Mouse (Mus musculus) ES-E14 (cell line): Measurements from ENCODE around the gene Sf3a2. TPM values are rescaled to one million over a fixed set of nuclear protein-coding genes. Genes with fewer than 3 reads are reported as not detected.
A peak's percentile ranks its signal among the peaks of the same experiment; 100 is the strongest.
"Not testable (repeated sequence)": the region's sequence is repeated elsewhere in the genome, so short reads cannot be mapped to it uniquely, and the experiment has no call there.

Experiments used
- DNase-seq: peaks from one replicate; pipeline ENCODE4 v3.0.0-alpha.2; 2013; ENCODE audit warnings: low read depth, low spot score
- H3K27ac ChIP-seq: 2 replicates; pipeline ENCODE4 v1.5.1; 2012; ENCODE audit warnings: low read depth, mild to moderate bottlenecking, low read length, moderate library complexity, mixed read lengths; ENCODE audit not compliant: poor library complexity, insufficient read depth, severe bottlenecking
- H3K36me3 ChIP-seq: 2 replicates; pipeline ENCODE4 v1.6.1; 2012; ENCODE audit warnings: mild to moderate bottlenecking, low read length, moderate library complexity, mixed read lengths; ENCODE audit not compliant: control insufficient read depth, poor library complexity, insufficient read depth, severe bottlenecking
- H3K4me1 ChIP-seq, 2 experiments: fragments of 150-350 bp in 1 of 2; sonication (generic) in 1 of 2; 2 replicates each; pipeline ENCODE4 v1.6.1; 2012; ENCODE audit warnings: low read length in 2 of 2, mild to moderate bottlenecking in 1 of 2, mixed read lengths in 1 of 2; ENCODE audit not compliant: control insufficient read depth in 2 of 2, insufficient read depth in 2 of 2, poor library complexity in 1 of 2
- H3K4me3 ChIP-seq, 2 experiments: fragments of 150-350 bp in 1 of 2; sonication (generic) in 1 of 2; 2 replicates each; pipeline ENCODE4 v1.5.1; 2012; ENCODE audit warnings: low read length in 2 of 2, low read depth in 1 of 2, mild to moderate bottlenecking in 1 of 2, mixed read lengths in 1 of 2; ENCODE audit not compliant: insufficient read depth in 1 of 2, poor library complexity in 1 of 2, severe bottlenecking in 1 of 2
- H3K9ac ChIP-seq: 2 replicates; pipeline ENCODE4 v1.6.1; 2012; ENCODE audit warnings: low read depth, mild to moderate bottlenecking, low read length, mixed read lengths; ENCODE audit not compliant: poor library complexity, insufficient read depth, severe bottlenecking
- H3K9me3 ChIP-seq: fragments of 150-350 bp; sonication (generic); 2 replicates; pipeline ENCODE4 v1.6.1; 2012; ENCODE audit warnings: low read depth, mild to moderate bottlenecking, low read length; ENCODE audit not compliant: control insufficient read depth, insufficient read depth
- CHD2 ChIP-seq: IDR thresholded peaks from 2 replicates; pipeline ENCODE4 v1.6.1; 2014; ENCODE audit warnings: mild to moderate bottlenecking, low read depth, low read length, inconsistent platforms
- HCFC1 ChIP-seq: IDR thresholded peaks from 2 replicates; pipeline ENCODE4 v1.6.1; 2012; ENCODE audit warnings: low read length, inconsistent platforms, borderline replicate concordance; ENCODE audit not compliant: insufficient read depth
- MAFK ChIP-seq: IDR thresholded peaks from 2 replicates; pipeline ENCODE4 v1.6.1; 2014; ENCODE audit warnings: mild to moderate bottlenecking, low read depth, low read length, inconsistent platforms; ENCODE audit not compliant: insufficient read depth
- ZC3H11A ChIP-seq: IDR thresholded peaks from 2 replicates; pipeline ENCODE4 v1.6.1; 2012; ENCODE audit warnings: low read depth, mild to moderate bottlenecking, inconsistent platforms, low read length, borderline replicate concordance
- ZNF384 ChIP-seq: IDR thresholded peaks from 2 replicates; pipeline ENCODE4 v1.6.1; 2012; ENCODE audit warnings: low read depth, low read length, inconsistent platforms
- in situ Hi-C, 2 experiments: fragments of 600-800 bp; cut with MboI; formaldehyde crosslinking; loops; one replicate each; pipeline ENCODE4 v1.15.1; 2025; ENCODE audit warnings: low sequenced_read_pairs in 2 of 2, inconsistent platforms in 1 of 2; ENCODE audit not compliant: unreplicated experiment in 2 of 2
- total RNA-seq: library from RNA; depleted of rRNA; stranded (reverse); fragments of 300-350 nt; gene quantifications from 2 replicates; pipeline ENCODE4 v1.2.3, GENCODE M21; 2012

Sf3a2 gene
- total RNA-seq, 1 experiment, result 31.4 TPM

DNA sequence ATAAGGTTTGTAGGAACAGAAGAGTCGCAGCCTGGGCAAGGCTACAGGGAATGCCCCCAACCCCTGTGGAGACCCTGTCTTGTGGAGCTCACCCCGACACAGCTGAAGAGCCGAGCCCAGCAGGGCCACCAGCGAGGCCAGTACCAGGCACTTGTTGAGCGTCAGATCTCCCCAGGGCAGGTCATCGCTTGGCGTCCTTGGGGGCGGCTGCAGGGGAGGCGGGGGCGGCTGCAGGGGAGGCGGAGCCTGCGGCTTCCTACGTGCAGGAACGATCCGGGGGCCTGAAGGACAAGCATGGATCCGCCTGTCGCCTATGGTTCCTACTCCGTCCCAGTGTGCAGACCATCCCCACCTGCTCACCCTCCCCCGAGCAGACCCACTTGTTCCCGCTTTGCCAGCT is 12.1 kb downstream of the Sf3a2 start:
- Histone ChIP-seq H3K4me3 (peak overlapping the region; percentile 45 to 51), H3K9me3 (no peaks in the 10 kb centered on the region), H3K36me3 (peaks cover 3% of the 10 kb centered on the region; the same call in 1 of the 2 replicates), H3K9ac (0 out of 2 replicates have a peak overlapping the region, but pooled peaks have one; percentile 36), H3K27ac (no peak overlapping the region), H3K4me1 (peaks cover 10 to 12% of the 10 kb centered on the region in 2 experiments; a peak in 3 of 4 replicates)
- in situ Hi-C loops, result no loop called here
- no peak for DNase-seq
- TF ChIP-seq ZNF384 (no peak), ZC3H11A (no peak), HCFC1 (no peak), MAFK (no peak), CHD2 (no peak)

DNA sequence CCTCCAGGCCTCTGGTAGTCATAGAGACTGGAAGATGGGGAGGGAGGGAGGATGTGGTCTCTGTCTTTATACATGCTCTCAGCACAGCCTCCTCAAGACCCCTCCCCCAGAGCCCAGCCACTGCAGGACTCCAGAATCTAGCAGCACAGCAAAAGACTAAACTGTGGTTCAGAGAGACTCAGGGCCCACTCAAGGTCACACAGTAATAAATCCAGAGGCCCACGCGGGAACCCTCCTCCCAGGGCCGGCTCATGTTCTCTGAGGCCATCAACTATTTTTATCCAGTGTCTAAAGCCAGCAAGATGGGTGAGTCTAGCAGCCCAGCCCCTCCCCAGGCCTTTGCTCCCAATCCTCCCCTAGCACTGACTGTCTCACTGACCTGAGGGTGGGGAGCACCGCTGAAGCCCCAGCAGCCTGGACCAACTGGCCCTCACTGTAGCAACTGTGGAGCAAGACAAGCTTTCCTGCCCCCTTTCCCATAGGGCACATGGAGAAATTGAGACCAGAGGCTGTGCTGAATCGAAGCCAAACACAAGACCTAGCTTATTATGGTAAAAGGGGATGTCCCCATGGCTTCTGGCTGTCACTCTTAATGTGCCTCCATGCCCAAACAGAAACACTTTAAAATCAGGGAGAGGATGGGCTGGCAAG is 14.5 kb downstream of the Sf3a2 start:
- TF ChIP-seq ZC3H11A (no peak), CHD2 (no peak), ZNF384 (no peak)
- in situ Hi-C loops, result no loop called here
- Histone ChIP-seq H3K4me3 (no peak overlapping the region), H3K27ac (no peak overlapping the region), H3K4me1 (peaks cover 10% of the 10 kb centered on the region in 2 experiments; a peak in 3 of 4 replicates), H3K9ac (no peak overlapping the region), H3K36me3 (no peaks in the 10 kb centered on the region), H3K9me3 (no peaks in the 10 kb centered on the region)
- DNase-seq, result no peak

DNA sequence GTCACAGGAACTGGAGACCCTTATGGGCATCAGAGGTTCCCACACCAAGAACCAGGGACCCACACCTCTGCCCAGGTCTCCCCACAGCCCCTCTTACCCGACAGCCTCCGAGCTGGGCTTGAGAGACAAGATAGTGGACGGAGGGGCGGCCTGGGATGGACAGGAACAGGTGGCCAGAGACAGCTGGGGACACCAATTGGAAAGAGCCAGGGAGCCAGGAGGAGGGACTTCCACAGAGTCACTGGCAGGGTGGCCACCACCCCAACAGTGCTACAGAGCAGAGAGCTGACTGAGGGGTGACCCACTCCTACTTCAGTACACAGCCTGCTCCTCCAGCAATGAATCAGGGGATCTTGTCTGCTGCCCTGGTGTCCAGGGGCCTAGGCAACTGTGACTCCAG is 15.4 kb downstream of the Sf3a2 start, which contains the start of gene Jsrp1:
Jsrp1 (minus strand) TSS at position 133 of the 400 bp plus-strand sequence.
- Histone ChIP-seq H3K4me3 (no peak within 1 kb of the TSS), H3K4me1 (peaks cover 8 to 13% of the 10 kb centered on the region in 2 experiments; a peak in 3 of 4 replicates), H3K9ac (no peak within 1 kb of the TSS), H3K9me3 (no peaks in the 10 kb centered on the region), H3K36me3 (no peaks in the 10 kb centered on the region), H3K27ac (no peak within 1 kb of the TSS)
- in situ Hi-C loops, result no loop called here
- TF ChIP-seq CHD2 (no peak), ZC3H11A (no peak), MAFK (no peak), HCFC1 (no peak), ZNF384 (no peak)
- DNase-seq, result no peak

DNA sequence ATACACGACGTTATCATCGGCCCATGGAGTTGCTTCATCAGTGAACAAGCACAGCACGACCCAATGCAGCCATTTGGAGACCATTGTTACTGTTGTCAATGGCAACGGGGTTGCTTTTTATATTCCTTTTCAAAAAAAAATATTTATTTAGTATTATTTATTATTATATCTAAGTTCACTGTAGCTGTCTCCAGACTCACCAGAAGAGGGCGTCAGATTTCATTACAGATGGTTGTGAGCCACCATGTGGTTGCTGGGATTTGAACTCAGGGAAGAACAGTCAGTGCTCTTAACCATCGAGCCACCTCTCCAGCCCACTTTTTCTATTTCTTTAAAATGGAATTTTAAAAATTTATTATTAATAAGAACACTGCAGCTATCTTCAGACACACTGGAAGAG is 16.8 kb downstream of the Sf3a2 start:
- no peak overlapping the region for H3K9ac ChIP-seq
- H3K27ac ChIP-seq, result no peak overlapping the region
- H3K4me3 ChIP-seq, result no peak overlapping the region
- TF ChIP-seq ZC3H11A (no peak), HCFC1 (no peak), ZNF384 (no peak), MAFK (no peak), CHD2 (no peak)
- in situ Hi-C loops, result no loop called here
- H3K36me3 ChIP-seq, result no peaks in the 10 kb centered on the region
- no peak for DNase-seq
- no peaks in the 10 kb centered on the region for H3K9me3 ChIP-seq
- peaks cover 0 to 6% of the 10 kb centered on the region in 2 experiments; a peak in 2 of 4 replicates for H3K4me1 ChIP-seq

DNA sequence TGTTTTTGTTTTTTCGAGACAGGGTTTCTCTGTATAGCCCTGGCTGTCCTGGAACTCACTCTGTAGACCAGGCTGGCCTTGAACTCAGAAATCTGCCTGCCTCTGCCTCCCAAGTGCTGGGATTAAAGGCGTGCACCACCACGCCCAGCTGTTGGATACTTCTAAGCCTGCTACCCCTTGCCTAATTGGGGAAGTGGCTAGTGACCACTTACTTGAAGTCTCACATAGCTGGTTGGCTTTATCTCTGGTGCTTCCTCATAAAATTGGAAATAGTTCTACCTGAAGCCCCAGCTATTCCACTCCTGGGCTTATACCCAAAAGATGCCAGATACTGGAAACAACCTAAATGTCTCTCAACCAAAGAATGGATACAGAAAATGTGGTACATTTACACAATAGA is 18.3 kb downstream of the Sf3a2 start:
- H3K4me1 ChIP-seq, H3K36me3 ChIP-seq, H3K9ac ChIP-seq, in situ Hi-C loops, H3K9me3 ChIP-seq, H3K27ac ChIP-seq, H3K4me3 ChIP-seq, DNase-seq: not testable (repeated sequence)
